Mouse (Mus musculus) right cerebral cortex, postnatal 36 days (tissue): ENCODE data around the gene Ak2.

Experiments
- DNase-seq, 2 experiments: peaks; one replicate each; pipeline ENCODE4 v3.0.0; 2022; ENCODE audit warnings: low spot score in 2 of 2, mixed read lengths in 1 of 2

Gene Ak2

DNA sequence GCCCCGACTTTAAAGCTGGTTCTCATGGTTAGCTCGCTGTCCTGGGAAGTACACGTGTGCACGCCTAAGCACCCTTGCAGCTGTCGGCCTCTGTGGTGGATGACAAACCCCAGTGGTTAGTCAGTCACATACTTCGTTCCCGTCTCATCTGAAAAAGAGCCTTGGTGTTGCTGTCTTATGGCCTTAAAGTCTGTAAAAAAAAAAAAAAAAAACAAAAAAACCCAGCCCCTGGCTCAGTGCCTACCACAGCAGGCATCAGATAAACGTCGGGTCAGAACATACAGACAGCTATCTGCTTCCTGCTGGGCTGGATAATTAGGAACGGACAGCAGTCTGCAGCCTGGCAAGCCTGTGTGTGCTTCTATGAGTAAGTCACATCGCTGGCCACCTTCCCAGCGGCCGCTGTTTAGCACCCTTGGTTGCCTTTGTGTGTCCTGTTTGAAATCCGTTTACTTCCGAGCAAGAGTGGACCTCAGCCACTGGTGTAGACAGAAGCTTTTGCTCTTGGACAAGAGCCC is 19.9 kb downstream of the Ak2 start:
- DNase-seq, result no peak

DNA sequence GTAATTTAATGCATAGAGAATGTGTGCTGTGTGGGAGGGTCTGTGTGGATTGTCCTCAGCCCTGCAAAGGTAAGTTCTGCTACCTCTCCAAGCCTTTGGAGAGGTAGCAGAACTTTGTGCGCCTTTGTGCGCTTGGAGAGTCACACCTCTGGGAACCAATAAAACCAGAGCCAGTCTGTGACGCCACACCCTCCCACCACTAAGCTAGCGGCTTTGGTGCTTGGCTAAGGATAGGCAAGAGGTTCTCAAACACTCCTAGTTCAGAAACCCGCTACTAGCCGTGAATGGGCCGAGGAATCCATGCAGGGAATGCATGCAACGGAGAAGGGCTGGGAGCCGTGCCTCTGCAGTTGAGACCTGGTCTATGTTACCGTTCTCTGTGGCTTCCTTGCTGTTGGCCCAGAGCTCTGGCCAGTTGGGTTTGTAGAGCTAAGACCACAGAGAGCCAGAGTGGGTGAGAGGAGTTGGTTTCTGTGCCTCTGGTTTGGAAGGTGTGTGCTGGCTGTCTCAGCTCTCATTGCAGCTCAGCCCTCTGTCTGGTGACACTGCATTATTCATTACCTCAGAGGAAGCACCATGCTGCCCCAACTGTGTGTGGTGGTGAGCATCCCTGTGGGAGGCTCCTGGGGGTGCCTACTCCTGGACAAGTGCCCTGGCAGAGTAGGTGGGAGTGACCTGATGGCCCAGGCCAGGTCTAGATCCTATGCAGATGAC is 21.6 kb downstream of the Ak2 start:
- no peak for DNase-seq

DNA sequence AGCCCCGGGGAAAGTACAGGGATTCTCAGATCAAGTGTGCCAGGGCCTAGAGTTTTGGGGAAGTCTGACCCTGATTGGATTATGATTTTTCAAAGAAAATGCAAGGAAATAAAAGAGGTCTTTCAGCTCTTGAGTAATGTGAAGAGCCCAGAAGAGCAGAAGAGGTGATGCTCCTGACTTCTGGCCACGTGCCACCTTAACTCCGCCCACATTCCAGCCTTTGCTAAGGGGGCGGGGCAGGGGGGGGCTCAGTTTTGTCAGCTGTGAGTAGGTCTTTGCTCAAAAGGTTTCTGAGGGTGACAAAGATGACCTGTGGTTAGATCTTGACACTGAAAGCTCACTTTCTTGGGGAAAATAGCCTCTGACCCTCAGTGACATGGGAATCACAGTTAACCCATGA is 24.6 kb downstream of the Ak2 start:
- DNase-seq, result no peak

DNA sequence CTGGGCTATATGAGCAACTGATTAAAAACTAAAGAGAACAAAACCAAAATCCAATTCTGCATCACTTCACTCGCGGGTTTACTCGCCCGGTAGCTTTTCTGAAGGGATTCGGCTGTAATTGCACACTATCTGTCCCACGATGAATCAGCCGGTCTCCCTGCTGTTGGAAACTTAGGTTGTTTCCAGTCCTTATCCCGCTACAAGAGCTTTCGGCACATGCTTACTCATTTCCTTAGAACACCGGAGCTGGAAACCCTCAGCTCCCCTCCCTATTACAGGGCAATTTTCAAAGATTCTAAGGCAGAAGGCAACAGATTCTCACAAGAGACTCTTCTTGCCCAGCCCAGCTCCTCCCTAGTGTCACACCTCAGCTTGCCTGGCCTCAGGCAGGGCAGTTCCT is 25.4 kb downstream of the Ak2 start:
- no peak for DNase-seq

DNA sequence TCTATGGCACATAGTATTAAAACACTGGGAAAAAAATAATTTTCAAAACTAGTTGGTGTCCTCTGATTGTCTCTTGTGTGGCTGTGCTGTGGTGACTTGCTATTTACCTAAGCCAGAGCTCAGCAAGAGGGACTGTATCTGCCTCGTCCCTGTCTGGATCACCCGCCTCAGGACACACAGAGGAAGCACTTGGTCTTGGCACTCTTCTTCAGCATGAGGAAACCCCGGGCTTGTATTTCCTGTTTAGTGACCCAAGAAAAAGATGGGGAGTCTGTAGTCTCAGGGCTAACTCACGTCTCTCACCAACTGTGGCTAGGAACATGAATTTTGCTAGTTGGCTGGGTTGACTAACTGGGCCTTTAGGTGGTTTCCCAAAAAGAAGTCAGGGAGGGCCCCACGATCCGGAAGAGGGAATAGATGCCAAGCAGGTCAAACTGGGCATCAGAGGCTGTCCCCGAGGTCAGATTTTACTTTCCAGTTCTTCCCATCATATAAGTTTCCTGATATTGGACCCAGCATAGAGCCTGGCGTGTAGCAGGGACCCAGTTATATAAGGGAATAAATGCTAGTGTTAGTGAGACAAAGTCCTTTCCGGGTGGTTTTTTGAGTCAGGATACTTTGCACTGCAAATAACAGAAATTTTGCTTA is 27.2 kb downstream of the Ak2 start:
- DNase-seq, result no peak

DNA sequence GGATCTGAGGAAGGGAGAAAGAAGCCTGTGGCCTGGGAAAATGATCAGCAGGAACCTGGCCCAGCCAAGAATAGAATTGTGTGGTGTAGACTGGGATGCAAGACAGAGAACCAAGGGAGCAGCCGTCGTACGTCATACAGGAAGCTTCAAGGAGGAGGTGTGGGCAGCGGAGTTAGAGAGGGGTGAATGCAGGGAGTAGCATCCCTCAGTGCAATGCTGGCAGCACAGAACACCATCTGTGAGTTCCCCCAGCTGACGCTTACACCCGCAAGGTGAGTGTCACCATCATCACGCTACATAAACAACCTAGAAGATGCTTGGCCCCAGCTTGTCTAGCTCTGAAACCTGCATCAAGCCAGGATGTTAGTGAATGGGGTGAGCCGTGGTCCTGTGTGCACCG is 28.0 kb downstream of the Ak2 start:
- DNase-seq, result peak in 1 of 2 experiments; percentile 41

DNA sequence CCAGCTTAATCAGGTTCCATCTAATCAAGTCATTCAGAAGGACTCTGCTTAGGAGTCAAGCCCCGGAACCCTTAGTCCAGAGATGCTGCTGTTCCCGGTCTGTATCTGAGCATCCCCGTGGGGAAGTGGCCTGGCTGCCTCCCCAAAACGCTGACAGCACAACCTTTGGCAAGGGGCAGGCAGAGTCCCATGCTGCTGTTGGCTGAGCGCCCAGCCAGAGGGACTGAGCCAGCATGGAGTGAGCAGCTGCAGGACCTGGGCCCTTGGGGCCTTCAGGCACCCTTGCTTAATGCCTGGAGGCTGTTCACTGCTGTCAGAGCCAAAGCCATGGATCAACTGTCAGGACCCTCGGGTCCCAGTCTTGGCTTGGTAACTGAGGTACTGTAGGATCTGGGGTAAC is 28.7 kb downstream of the Ak2 start:
- peak; percentile 58 to 63 for DNase-seq

DNA sequence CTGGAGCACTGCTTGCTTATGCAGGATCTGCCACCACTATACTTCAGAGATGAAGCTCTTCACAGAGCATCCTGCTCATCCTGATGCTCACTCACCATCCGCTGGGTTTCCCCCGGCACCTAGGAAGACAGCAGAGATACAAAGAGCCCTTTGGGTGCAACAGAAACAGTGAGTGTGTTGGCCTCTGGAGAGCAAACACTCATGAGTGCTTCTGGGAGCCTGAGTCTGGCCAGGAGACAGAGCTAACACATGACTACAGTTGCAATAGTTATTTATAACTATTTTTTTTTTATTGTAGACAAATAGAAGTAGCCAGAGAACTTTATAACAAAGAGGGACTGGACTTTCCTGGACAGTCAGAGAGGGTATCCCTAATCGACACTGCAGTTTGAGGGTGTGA is 29.7 kb downstream of the Ak2 start:
- DNase-seq, result no peak

DNA sequence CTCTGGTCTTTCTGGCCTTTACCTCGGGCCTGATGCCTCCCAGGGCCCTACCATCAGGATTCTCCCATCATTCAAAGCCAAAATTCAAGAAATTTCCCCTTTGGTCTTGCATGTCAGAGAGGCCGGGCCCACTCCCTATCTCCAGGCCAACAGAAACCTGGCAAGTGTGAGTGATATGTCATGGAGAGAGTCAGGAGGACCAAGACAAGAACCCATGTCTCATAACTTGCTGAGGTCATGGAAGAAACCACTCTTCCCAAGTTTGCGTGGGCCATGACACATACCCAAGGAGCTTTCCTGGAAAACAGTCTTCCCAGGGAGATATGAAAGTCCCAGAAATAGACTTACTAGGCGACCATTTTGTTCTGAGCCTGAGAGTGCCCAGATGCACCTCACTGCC is 30.1 kb downstream of the Ak2 start:
- no peak for DNase-seq

DNA sequence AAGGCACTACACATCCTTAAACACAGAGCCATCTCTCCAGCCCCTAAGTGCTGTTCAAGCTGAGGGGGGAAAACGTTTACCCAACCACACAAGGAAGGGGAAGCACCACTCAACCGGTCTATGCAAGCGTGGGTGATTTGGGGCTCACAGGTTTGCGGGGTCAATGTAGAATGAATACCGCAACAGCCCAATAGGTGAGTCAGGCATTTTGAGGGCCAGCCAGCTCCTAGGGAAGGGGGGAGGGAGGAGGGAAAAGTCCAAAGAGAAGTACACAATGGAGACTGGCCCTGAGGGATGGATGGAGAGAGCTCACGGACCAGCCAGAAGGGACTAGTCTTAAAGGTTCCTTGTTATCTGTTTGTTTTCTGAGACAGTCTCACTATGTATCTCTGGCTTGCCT is 32.1 kb downstream of the Ak2 start:
- no peak for DNase-seq

DNA sequence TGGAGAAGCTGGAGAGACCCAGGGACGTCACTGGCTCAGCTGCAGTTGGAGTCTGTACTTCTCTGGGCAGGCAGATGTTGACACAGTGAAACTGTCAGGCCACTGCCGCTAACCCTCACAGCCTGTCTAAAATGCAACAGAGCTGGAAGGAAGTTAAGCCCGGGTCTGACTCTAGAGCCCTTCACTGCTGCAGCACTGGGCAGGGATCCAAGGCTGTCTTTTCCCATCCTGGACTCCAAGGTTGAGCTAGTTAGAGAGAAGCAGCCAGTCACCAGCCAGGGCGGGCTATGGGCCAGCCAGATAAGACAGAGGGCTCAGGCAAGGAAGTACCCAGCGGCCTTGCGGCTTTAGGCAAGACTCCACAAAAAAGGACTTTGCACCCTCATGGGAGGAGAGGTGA is 33.0 kb downstream of the Ak2 start:
- DNase-seq, result no peak

DNA sequence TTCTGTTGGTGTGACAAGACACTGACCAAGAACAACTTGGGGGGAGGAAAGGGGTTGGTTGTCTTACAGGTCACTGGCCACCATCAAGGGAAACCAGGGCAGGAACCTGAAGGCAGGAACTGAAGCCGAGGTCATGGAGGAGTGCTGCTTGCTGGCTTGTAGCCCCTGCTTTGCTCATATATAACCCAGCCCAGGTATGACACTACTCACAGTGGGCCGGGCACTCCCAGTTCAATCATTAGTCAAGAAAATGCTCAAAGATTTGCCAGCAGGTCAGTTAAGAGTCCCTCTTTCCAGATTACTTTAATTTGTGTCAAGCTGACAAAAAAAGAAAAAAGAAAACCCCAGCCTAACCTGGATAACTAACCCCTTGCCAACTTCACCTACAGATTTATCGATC is 33.9 kb downstream of the Ak2 start:
- no peak for DNase-seq

DNA sequence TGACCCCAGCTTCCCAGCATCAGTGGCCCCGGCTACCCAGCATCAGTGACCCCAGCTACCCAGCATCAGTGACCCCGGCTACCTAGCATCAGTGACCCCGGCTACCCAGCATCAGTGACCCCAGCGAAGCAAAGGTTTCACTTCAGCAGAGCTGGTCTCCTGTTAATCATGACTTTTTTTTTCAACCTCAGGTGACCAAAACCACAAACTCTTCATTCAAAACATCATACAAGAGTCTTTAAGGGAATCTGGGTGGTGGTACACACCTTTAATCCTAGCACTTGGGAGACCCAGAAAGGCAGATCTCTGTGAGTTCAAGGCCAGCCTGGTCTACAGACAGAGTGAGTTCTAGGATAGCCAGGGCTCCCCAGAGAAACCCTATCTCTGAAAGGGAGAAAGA is 39.0 kb downstream of the Ak2 start:
- no peak for DNase-seq

DNA sequence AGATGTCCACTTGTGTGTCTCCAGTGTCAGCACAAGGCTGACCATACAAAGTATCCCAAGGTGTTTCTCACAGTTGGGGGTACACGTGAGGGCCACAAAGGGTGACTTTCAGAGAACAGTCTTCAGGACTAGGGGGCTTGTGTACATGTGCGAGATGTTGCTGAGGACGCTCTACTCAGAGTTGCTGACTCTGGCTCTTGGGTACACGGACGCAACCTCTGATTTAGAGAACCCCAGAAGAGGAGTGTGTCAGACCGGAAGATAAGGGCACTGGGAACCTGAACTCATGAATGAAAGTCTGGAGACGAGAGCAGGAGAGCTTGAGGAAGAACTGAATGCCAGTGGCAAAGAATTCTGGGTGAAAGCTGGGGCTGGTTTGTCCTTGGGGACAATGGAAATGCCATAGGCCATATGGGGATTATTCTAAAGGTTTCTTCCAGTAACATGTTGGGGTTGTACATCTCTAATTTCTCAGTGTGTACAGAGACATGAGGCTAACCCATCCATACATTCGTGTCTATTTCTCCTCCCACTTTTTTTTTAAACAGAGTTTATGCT is 39.7 kb downstream of the Ak2 start:
- DNase-seq, result no peak

DNA sequence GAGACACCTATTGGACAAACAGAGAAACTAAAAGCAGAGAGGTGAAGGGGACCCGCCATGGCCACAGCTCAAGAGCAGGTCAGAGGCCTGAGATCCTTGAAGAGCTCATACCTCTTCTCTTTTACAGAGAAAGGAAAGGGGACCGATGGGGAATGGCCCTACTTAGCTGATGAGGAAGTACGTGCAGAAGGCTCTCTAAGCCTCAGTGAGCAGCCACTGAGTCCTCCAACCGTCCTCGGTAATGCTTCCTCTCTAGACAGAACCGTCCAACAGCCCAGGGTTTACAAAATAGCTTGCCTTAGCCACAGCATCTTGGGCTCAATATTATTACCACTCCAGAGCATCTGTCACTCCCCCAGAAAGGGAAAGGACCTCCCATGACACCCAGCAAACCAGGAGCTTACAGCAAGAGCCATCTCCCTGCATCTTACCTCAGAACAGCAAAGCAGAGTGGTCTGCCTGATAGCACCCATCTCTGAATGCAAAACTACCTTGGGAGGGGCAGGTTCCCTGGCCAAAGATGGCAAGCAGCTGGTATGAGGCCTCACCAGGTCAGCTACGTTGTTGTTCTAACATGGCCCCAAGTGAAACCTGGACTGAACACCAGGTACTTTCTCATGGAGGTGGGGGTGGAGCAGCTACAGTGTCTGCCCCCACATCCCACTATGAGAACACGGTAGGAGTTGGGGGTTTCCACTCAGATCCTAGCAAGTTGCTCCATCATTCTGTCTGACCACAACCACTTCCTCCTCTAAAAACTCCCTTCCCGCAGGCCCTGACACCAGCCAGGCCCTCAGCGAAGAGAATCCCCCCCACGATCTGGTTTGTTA is 40.6 kb downstream of the Ak2 start:
- DNase-seq, result no peak

DNA sequence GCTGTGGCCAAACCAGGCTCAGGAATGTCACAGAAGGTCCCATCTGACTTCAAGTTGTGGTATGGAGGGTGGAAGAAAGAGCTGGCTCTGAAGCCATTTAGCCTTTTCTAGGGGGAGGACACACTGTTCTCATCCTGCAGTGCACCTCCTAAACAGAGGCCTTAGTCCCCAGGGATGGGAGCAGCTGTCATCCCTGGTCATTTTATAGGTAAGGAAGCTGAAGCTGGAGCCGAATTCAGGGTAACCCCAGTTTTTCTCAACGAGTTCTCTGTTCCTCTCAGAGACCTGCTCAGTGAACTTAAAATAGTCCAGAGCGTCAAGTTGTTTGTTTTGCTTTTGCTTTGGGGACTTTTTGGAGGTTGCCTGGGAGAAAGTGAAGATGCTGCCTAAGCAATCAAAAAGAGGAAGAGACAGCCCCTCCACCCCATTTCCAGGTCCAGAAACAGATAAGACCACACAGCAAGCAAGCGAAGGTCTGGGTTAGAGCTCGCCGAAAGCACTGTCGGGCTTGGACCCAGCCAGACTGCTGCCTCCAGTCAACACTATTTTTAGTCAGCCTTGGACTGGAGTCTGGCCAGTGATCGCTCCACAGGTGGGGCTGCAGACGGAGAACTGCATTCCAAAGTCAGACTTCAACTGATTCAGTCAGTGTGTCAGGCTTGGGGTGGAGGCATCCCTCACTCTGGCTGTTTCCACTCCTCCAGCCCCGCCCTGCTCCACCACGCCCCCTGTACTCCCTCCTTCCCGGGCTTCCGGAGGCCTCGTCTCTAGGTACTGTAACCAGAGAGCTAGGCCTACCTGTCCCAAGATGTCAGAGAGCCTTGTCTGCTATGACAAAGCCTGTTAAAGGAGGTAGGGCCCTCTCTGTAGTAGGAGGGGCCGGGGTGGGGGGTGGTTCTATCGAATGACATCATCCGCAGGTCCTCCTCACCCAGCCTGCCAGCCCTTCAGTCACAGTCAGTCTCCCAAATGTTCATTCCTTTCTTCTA is 41.5 kb downstream of the Ak2 start:
- peak in 1 of 2 experiments; percentile 35 for DNase-seq

DNA sequence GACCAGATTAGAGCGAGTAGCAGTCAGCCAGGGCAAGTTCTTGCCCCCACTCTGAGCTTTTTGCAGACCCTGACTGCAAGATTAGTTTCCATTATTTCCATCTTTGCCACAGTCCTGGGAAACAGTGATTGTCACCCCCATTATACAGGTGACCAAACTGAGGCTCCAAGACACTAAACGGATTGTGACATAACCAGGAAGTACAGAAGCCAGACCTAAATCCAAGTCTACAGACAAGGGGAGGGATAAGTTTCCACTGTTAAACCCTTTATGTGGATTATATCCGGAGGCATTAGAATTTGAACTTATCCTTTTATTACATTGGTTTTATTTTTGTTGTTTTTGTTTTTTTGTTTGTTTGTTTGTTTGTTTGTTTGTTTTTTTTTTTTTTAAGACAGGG is 42.5 kb downstream of the Ak2 start:
- DNase-seq, result no peak

DNA sequence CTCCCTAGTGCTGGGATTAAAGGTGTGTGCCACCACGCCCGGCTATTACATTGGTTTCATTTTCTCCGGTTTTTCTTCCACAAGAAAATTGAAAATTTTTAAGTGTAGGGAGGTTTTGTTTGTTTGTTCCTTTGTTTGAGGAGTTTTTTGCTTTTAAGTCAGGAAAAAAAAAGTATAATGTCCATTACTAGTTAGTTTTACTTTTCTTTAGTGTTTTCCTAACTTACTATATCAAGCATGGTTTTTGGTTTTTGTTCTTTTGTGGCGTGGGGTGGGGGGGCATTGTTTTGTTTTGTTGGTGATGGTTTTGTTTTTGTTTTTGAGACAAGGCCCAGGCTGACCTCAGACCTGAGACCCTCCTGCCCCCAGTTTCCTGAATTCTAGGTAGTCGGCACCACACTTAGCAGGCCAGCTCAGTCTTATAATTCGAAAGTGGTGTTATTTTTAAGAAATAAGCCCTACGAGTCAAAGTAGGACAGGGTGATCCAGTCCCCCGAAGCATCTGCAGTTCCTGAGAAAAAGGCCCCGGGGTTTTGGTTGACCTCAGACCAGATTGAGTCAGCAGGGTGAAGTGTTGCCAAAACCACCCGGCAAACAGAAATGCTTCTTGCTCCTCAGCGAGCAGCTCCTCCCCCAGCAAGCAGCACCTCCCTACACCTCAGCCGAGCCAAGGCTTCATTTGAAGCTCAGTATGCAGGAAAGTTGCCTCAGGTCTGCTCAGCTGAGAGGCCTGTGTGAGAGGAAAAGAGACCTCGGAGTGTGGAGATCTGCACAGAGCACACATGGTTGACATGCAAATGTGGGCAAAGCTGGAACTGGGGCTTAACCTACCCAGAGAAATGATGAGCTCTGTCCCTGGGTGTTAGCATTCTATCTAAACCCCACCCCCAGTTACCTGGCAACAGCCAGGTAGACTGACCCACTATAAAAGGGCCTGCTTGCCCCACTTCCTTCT is 43.2 kb downstream of the Ak2 start:
- DNase-seq, result no peak

DNA sequence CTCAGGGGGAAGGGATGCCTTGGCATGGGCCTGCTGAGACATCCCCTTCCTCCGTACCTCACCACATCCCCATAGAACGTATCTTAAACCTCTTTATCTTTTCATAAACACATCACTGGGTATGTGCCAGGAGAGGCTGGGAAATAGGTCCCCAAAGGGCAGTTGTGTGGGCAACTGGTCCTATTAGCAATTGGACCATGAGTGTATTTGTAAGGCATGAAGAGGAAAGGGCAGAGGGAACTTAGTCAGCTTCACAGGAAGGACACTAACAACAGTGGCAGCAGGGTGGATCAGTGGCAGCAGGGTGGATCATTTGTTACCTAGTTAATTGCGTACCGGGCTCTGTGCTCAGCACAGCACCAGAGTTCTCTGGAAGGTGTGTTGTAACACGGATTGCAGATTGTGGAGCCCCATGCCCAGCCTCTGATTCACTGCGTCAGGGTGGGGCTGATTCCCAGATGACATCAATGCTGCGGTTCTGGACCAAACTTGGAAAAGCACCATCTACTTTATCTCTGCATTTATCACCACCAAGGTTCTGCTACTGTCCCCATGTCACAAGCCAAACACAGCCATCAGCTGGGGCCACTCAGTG is 44.2 kb downstream of the Ak2 start:
- DNase-seq, result no peak
